Mouse (Mus musculus): ENCODE results near the gene Khnyn. TPM values are rescaled to one million over a fixed set of nuclear protein-coding genes. Genes with fewer than 3 reads are reported as not detected.

Khnyn gene
- total RNA-seq (2021), result 10 to 100 TPM; 12.3 to 18.2 TPM
- 13.0 and 14.6 TPM in 2 replicates for polyA plus RNA-seq (2012; rRNA removed)
- long read RNA-seq, transcript Khnyn-201 (8 exons, 3,898 nt), result major isoform, 11 of 14 reads
- long read RNA-seq, partial matches to known transcripts, result 1 of 14 reads
- long read RNA-seq, other reads (novel, unspliced or antisense), result 2 of 14 reads

GRCm38 (mm10) chr14:55884713-55885113 is at the start of gene Khnyn:
Gene Khnyn (plus strand): TSS chr14:55884947.
- DNase-seq, result peak; percentile 96

- DNase-seq, result no peak
These were observed 46.4 kb upstream of the Khnyn start for GRCm38 (mm10) chr14:55838312-55838711.

GRCm38 (mm10) chr14:55838740-55839139 is 46.0 kb upstream of the Khnyn start:
- DNase-seq, result no peak

GRCm38 (mm10) chr14:55840853-55841366 is 43.8 kb upstream of the Khnyn start:
- no peak for DNase-seq

DNA sequence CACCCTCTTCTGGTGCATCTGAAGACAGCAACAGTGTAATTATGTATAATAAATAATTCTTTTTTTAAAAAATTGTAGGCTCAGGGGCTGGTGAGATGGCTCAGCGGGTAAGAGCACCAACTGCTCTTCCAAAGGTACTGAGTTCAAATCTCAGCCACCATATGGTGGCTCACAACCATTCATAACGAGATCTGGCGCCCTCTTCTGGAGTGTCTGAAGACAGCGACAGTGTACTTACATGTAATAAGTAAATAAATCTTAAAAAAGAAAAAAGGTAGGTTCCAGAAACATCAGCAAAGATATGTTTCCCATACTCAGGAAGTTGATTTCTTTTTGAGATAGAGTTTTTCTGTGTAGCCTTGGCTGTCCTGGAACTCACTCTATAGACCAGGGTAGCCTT is 42.0 kb upstream of the Khnyn start:
- no peak for DNase-seq

DNA sequence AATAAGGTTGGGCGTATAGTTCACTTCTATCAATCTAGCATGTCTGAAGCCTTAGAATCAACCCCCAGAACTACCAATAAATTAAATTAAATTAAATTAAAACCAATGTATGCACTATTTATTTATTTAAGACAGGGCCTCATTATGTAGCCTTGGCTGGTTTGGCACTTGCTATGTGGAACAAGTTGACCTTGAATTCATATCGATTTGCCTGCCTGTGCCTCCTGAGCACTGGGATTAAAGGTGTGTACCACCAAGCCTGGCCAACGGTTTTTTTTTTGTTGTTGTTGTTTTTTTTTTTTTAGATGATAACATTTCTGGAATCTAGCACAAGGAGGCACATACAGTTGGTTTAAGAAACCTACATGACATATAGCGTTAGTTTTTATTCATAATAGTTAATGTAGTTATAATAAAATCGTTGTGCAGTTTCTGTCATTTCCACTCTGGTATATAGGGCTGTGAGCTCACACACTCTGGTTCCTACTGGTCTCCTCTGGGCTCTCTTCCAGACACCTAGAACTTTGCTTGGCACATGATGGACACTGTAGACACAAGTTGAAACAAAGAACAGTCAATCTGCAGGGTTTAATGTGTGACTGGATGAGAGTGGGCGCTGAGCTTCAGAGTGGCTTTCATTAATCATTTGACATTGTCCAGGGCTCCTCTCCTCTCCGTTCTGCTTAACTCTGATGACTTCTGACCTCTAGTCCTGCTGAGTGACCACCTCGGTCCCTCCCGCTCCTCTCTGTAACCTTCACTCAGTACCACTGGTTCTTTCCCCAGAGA is 39.0 kb upstream of the Khnyn start:
- no peak for DNase-seq

DNA sequence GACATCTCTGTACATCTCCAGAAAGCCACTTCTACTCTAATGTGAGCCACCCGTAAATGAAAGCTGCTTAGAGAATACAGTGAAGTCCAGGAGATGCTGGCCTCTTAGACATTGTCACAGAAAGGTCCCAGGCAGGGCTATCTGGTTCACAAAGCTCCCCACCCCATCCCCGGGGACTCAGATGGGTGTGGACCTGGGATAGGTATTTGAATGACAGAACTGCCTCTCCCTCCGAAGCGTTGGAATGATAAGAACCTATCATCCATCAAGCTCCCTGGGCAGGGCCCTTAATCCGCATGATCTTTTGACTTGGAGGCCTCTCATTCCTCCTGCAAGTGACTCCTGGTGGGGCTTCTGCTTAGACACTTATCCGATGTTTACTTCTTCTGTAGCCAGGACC is 33.9 kb upstream of the Khnyn start:
- no peak for DNase-seq

GRCm38 (mm10) chr14:55852646-55853551 is 31.8 kb upstream of the Khnyn start:
- DNase-seq, result no peak

DNA sequence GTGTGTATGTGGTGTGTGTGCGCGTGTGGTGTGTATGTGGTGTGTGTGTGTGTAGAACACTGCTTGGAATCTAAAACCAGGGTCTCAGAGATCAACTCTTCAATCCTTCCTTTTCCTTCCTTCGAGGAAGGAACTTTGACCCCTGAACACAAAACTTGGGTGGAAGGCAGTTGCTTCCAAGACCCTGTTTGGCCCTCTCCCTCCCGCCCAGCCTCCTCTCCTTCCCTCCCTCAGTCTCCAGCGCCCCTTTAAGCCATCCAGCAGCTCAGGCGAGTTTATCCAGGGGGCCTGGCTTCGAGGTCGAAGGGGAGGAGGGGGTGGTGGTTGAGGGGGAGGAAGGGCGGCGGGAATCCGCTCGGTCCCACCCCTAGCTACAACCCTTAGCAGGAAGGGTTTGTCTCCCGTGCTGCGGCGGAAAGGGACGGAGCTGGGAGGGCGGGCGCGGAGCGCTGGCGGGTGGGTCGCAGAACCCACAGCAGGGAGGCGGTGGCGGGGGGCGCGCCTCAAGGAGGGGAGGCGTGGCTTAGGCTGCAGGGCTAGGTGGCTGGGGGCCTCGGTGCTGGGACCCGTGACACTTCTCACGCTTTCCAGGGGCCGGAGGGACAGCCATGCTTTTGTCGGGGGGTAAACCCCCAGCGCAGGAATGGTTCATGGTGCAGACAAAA is 31.0 kb upstream of the Khnyn start, which contains the start of gene Nynrin:
Gene Nynrin, plus strand, starts transcription at position 390 of the 665 bp plus-strand sequence.
- DNase-seq, result peak; percentile 69

DNA sequence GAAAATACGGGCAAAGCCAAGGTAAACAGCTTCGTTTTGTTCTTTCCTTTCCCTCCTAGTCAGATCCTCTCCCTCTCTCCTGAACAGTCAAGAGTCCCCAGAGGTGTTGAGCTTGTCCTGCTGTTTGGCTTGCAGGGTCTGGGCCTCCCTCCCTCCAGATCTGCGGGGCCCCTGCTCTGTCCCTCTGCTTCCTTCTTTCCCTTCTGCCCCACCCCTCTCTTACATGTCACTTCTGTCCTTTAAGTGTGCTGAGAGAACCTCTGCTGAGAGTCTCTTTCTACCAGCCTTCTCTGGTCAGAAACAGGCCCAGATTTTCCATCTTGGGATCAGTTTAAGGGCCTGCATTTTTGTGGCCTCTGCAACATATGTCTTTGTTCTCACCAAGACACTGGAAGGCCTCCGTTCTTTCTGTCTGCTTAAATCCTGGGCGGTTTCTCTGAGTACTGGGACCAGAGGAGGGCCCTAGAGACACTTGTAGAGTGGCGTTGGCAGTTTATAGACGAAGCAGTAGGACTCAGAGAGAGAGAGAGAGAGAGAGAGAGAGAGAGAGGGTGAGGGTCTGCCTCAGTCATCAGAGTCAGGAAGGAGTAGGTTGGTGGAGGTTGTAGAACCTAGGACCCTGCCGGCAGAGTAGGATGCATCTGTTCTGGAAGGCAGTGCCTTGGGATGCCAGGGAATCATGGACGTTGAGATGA is 30.2 kb upstream of the Khnyn start:
- DNase-seq, result peak; percentile 20

- DNase-seq, result peak; percentile 36
These were observed 29.6 kb upstream of the Khnyn start for GRCm38 (mm10) chr14:55855101-55855561.

GRCm38 (mm10) chr14:55857588-55857987 is 27.2 kb upstream of the Khnyn start:
- no peak for DNase-seq

- DNase-seq, result no peak
These were observed 22.6 kb upstream of the Khnyn start for GRCm38 (mm10) chr14:55862186-55862585.

DNA sequence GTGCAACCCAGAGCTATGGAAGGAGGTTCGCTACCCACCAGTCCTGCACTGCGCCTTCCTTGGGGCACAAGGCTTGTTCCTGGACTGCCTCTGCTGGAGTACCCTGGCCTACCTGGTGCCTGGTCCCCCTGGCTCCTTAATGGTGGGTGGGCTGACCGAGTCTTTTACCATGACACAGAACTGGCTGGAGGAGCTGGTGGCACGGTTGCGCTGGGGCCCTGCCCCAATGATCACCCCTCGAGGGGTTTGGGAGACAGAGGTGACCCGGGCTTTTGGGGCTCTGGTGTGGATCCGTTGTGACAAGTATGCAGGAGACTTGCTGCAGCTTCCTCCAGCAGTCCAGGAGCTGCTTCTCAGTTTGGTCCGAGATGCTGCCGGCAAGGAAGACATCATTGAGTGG is 21.8 kb upstream of the Khnyn start:
- DNase-seq, result no peak

GRCm38 (mm10) chr14:55863773-55864172 is 21.0 kb upstream of the Khnyn start:
- DNase-seq, result peak; percentile 78

- peak; percentile 48 for DNase-seq
These were observed 17.8 kb upstream of the Khnyn start for GRCm38 (mm10) chr14:55866962-55867361.

- no peak for DNase-seq
These were observed 16.3 kb upstream of the Khnyn start for GRCm38 (mm10) chr14:55868230-55869026.

DNA sequence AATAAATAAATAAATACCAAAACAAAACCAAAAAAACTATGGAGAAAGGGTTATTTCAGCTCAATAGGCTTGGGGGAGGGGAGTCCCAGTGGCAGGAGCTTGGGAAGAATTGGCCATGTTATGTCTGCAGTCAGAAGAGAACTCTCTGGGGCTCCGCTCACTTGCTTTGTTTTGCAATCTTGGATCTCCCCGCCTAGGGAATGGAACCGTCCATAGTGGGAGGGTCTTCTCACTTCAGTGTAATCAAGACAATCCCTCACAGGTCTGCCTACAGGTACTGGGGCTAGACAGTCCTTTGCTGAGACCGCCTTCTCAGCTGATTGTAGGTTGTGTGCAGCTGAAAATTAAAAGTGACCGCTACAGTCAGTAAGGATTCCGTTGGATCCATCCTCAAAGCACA is 15.2 kb upstream of the Khnyn start:
- no peak for DNase-seq

- DNase-seq, result no peak
These were observed 12.7 kb upstream of the Khnyn start for GRCm38 (mm10) chr14:55872039-55872438.

DNA sequence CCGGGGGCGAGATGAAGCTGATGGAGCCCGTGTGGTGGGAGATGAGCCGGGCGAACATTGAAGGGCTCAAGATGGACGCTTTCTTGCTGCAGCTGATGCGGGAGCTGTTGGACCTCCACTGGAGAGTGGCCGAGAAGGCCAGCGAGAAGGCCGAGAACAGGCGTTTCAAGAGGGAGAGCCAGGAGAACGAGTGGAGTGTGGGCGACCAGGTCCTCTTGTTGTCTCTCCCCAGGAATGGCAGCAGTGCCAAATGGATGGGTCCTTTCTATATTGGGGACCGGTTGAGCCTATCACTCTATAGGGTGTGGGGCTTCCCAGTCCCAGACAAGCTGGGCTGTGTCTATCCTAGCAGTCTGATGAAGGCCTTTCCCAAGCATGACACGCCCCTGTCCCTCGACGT is 12.2 kb upstream of the Khnyn start:
- no peak for DNase-seq
